Mouse (Mus musculus): ENCODE data around the gene Gfpt2.

The Gfpt2 gene

DNA sequence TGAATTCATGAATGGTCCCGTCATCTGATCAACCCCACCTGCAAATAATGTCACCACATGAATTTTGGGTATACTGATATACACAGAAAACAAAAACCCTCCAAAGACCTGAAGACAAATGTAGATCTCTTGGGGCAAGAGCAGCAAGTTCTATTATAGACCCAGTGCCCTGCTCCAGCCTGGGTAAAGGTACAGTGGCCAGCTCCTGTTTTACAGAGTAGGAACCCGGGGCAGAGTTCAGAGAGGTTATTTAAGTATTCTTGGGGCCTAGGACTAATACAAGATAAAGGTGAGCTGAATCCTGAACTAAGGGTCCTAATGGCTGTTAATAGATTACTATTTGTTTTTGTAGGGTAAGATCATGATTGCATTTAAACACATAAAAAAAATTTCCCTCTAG is 27.6 kb downstream of the Gfpt2 start:
- Histone ChIP-seq H3K36me3 (ENCODE audit: insufficient read depth, low read length) (peaks cover 98% of the 10 kb centered on the region), H3K27me3 (ENCODE audit: insufficient read depth, low read length) (no peaks in the 10 kb centered on the region), H3K4me1 (replicated peaks; ENCODE audit: low read depth, low read length) (peaks cover 55% of the 10 kb centered on the region), H3K9me3 (ENCODE audit: low read length) (no peaks in the 10 kb centered on the region), H3K4me3 (replicated peaks; ENCODE audit: low read length) (no peak overlapping the region)
- TF ChIP-seq CTCF (conservative IDR thresholded peaks at IDR 0.05; ENCODE audit: low read length) = no peak
- TF ChIP-seq POU5F1 (IDR thresholded peaks at IDR 0.05; ENCODE audit: borderline replicate concordance, low read length) = no peak
- no peak for TF ChIP-seq NANOG (IDR thresholded peaks at IDR 0.05; ENCODE audit: borderline replicate concordance, low read length)

DNA sequence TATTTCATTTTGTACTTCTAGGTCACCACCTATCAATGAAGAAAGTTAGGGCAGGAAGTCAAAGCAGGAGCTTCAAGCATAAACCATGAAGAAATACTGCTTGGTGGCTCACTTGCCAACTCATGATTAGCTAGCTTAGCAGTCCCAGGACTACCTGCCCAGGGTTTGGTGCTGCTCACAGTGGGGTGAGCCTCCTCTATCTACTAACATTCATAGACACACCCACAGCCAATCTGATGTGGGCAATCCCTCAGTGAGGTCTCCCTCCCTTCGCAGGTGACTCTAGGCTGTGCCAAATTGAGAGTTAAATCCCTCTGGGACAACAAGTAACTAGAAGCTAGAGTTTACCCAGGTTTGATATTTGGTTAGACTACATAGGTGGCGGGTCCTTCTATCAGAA is 28.4 kb downstream of the Gfpt2 start:
- peaks cover 53% of the 10 kb centered on the region for H3K4me1 ChIP-seq (replicated peaks; ENCODE audit: low read depth, low read length)
- no peak overlapping the region for H3K4me3 ChIP-seq (replicated peaks; ENCODE audit: low read length)
- H3K36me3 ChIP-seq (ENCODE audit: insufficient read depth, low read length) = peaks cover 98% of the 10 kb centered on the region
- no peaks in the 10 kb centered on the region for H3K9me3 ChIP-seq (ENCODE audit: low read length)
- no peak for TF ChIP-seq NANOG (IDR thresholded peaks at IDR 0.05; ENCODE audit: borderline replicate concordance, low read length)
- no peak for TF ChIP-seq CTCF (conservative IDR thresholded peaks at IDR 0.05; ENCODE audit: low read length)
- TF ChIP-seq POU5F1 (IDR thresholded peaks at IDR 0.05; ENCODE audit: borderline replicate concordance, low read length) = no peak
- no peaks in the 10 kb centered on the region for H3K27me3 ChIP-seq (ENCODE audit: insufficient read depth, low read length)

DNA sequence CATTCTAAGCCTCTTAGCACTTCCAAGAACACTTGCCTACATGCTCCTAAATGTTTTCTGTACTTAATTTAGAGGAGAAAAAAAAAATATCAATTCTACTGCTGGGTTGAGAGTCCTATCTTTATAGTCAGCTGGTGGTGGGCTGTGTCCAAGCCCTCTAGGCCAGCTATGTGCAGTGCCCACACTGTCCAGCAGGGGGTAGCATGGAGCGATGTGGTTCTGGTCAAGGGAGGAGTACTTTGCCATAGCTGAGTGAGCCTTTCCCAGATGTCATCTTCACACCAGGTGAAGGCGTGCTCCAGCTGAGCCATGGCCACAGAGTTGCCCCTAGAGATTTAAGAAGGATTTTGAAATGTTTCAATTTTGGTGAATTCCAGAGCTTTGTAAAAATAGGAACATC is 30.9 kb downstream of the Gfpt2 start:
- peak; percentile 98 for TF ChIP-seq CTCF (conservative IDR thresholded peaks at IDR 0.05; ENCODE audit: low read length)
- TF ChIP-seq POU5F1 (IDR thresholded peaks at IDR 0.05; ENCODE audit: borderline replicate concordance, low read length) = no peak
- Histone ChIP-seq H3K4me3 (replicated peaks; ENCODE audit: low read length) (no peak overlapping the region), H3K4me1 (replicated peaks; ENCODE audit: low read depth, low read length) (peaks cover 28% of the 10 kb centered on the region), H3K27me3 (ENCODE audit: insufficient read depth, low read length) (no peaks in the 10 kb centered on the region), H3K9me3 (ENCODE audit: low read length) (no peaks in the 10 kb centered on the region), H3K36me3 (ENCODE audit: insufficient read depth, low read length) (peaks cover 98% of the 10 kb centered on the region)

DNA sequence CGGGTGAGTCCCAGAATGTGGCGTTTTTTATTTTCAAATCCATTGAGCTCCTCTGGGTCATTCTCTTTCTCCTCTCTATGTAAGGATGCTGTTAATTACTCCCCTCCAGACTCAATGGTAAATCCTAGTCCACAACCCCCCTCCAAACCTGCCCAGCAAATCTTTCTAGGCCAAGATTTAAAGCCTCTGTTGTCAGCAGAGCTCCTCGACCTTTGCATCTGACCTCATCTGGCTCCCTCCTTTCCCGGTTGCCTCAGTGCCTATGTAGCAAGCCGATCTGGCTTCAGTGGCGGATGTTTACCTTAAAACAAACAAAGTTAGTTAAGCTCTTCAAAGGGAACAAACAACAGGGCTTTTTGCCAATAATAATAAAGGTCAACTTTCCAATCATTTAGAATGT is 33.3 kb downstream of the Gfpt2 start:
- peaks cover 7% of the 10 kb centered on the region for H3K4me1 ChIP-seq (replicated peaks; ENCODE audit: low read depth, low read length)
- H3K27me3 ChIP-seq (ENCODE audit: insufficient read depth, low read length) = no peaks in the 10 kb centered on the region
- peaks cover 100% of the 10 kb centered on the region for H3K36me3 ChIP-seq (ENCODE audit: insufficient read depth, low read length)
- TF ChIP-seq POU5F1 (IDR thresholded peaks at IDR 0.05; ENCODE audit: borderline replicate concordance, low read length) (no peak), CTCF (conservative IDR thresholded peaks at IDR 0.05; ENCODE audit: low read length) (no peak), NANOG (IDR thresholded peaks at IDR 0.05; ENCODE audit: borderline replicate concordance, low read length) (no peak)
- H3K4me3 ChIP-seq (replicated peaks; ENCODE audit: low read length) = no peak overlapping the region
- no peaks in the 10 kb centered on the region for H3K9me3 ChIP-seq (ENCODE audit: low read length)

DNA sequence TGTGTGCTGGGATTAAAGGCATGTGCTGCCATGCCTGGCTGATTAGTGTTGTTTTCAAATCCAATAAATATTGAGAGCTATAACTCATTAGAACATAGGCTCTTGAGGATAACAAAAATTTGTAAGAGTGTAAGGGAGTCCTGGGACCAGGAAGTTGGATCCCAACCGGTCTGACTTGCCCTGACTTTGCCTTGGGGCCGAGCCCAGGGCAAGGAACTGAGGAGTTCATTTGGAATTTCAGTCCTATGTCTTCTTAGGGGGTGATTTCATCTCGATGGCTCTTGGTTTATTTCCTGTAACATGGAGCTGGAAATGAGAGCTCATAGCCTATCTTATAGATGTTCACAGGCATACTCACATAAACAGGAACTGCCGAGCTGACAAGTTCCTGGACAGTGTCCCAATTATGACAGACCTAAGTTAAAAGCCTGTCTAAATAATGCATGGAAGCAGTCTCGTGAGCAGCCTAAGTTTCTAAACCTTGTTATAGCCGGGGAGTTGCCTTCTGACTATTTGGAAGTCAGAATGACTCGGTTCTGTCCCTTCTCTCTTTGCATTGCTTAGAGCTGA is 35.3 kb downstream of the Gfpt2 start:
- H3K4me3 ChIP-seq (replicated peaks; ENCODE audit: low read length) = no peak overlapping the region
- TF ChIP-seq POU5F1 (IDR thresholded peaks at IDR 0.05; ENCODE audit: borderline replicate concordance, low read length) (no peak), CTCF (conservative IDR thresholded peaks at IDR 0.05; ENCODE audit: low read length) (no peak), NANOG (IDR thresholded peaks at IDR 0.05; ENCODE audit: borderline replicate concordance, low read length) (no peak)
- peaks cover 100% of the 10 kb centered on the region for H3K36me3 ChIP-seq (ENCODE audit: insufficient read depth, low read length)
- no peaks in the 10 kb centered on the region for H3K27me3 ChIP-seq (ENCODE audit: insufficient read depth, low read length)
- H3K4me1 ChIP-seq (replicated peaks; ENCODE audit: low read depth, low read length) = 0 out of 2 replicates have a peak, but pooled peaks cover 4% of the 10 kb centered on the region
- no peaks in the 10 kb centered on the region for H3K9me3 ChIP-seq (ENCODE audit: low read length)

DNA sequence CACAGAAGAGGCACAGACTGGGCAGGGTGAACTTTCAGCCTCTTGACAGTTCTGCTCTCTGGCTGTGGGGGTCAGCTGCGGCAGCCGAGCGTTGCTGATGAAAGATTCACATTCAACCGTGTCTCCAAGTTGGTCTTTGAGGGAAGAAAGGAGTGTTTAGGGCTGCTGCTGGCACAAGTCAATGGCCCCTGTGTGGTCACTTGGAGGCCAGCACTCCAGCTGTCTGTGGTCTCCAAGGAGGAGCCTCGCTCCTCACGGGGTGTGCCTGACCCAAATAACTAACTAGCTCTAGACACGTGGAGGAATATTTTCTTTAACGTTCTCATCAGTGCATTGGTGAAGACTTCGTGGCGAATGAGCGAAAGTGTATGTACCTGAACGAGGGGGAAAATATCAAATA is 38.0 kb downstream of the Gfpt2 start:
- Histone ChIP-seq H3K4me1 (replicated peaks; ENCODE audit: low read depth, low read length) (no peaks in the 10 kb centered on the region), H3K4me3 (replicated peaks; ENCODE audit: low read length) (no peak overlapping the region), H3K36me3 (ENCODE audit: insufficient read depth, low read length) (peaks cover 100% of the 10 kb centered on the region), H3K9me3 (ENCODE audit: low read length) (no peaks in the 10 kb centered on the region), H3K27me3 (ENCODE audit: insufficient read depth, low read length) (no peaks in the 10 kb centered on the region)
- no peak for TF ChIP-seq NANOG (IDR thresholded peaks at IDR 0.05; ENCODE audit: borderline replicate concordance, low read length)

DNA sequence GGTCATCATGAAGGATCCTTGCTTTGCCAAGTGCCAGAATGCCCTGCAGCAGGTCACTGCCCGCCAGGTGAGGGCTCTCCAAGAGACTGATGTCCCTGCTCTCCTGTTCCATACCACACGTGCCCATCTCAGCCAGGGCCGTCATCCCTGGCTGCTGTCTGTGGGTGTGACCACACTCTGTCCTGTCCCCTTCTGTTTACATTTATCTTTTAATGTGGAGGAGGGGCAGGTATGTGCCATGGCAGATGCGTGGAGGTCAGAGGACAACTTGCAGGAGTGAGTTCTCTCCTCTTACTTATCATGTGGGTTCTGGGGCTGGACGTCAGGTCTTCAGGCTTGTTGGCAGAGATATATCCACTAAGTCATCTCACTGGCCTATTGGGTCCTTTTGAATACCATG is 39.0 kb downstream of the Gfpt2 start:
- H3K4me3 ChIP-seq (replicated peaks; ENCODE audit: low read length) = no peak overlapping the region
- H3K27me3 ChIP-seq (ENCODE audit: insufficient read depth, low read length) = no peaks in the 10 kb centered on the region
- H3K9me3 ChIP-seq (ENCODE audit: low read length) = no peaks in the 10 kb centered on the region
- no peaks in the 10 kb centered on the region for H3K4me1 ChIP-seq (replicated peaks; ENCODE audit: low read depth, low read length)
- TF ChIP-seq CTCF (conservative IDR thresholded peaks at IDR 0.05; ENCODE audit: low read length) (no peak), POU5F1 (IDR thresholded peaks at IDR 0.05; ENCODE audit: borderline replicate concordance, low read length) (no peak)
- peaks cover 100% of the 10 kb centered on the region for H3K36me3 ChIP-seq (ENCODE audit: insufficient read depth, low read length)

DNA sequence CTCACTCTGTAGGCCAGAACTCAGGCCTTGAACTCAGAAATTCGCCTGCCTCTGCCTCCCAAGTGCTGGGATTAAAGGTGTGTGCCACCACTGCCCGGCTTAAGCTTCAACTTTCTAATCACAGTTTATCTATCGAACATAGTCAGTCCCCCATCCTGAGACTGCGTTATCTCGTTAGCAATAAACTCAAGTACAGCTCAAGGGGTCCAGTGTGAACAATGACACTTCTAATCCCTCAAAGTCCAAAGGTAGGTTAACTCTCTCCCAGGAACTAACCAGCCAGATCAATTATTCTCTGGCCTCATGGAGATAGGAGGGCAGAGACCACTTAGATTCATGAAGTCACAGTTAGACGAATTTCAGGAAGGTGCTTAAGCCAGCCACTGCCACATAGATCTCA is 40.3 kb downstream of the Gfpt2 start:
- H3K9me3 ChIP-seq (ENCODE audit: low read length) = no peaks in the 10 kb centered on the region
- H3K4me1 ChIP-seq (replicated peaks; ENCODE audit: low read depth, low read length) = no peaks in the 10 kb centered on the region
- H3K27me3 ChIP-seq (ENCODE audit: insufficient read depth, low read length) = no peaks in the 10 kb centered on the region
- peaks cover 99% of the 10 kb centered on the region for H3K36me3 ChIP-seq (ENCODE audit: insufficient read depth, low read length)
- TF ChIP-seq CTCF (conservative IDR thresholded peaks at IDR 0.05; ENCODE audit: low read length) (no peak), NANOG (IDR thresholded peaks at IDR 0.05; ENCODE audit: borderline replicate concordance, low read length) (no peak), POU5F1 (IDR thresholded peaks at IDR 0.05; ENCODE audit: borderline replicate concordance, low read length) (no peak)
- no peak overlapping the region for H3K4me3 ChIP-seq (replicated peaks; ENCODE audit: low read length)

DNA sequence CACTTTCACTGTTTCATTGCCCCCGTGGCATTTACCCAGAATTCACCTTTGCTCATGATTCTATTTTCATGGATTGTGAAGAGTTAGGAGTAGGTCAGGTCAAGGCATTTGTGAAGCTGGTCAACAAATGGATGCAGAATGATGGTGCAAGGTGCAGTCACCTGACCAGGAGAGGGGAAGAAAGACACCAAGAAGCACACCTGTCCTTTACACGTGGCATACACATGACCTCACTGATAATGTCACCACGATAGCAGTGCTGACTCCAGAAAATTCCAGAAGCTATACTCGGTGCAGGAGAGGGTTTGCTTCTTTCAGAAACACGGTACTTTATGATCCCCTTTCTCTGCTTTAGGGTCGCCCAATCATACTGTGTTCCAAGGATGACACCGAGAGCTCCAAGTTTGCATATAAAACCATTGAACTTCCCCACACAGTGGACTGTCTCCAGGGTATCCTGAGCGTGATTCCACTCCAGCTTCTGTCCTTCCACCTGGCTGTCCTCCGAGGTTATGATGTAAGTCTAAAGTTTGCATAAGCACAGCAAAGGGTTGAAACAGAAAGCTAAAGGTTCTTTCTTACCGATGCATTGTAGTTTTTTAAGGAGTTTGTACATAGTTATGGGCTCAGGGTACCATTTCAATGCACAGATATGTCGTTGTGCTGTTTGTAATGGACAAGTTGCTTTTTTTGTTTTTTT is 41.4 kb downstream of the Gfpt2 start:
- no peaks in the 10 kb centered on the region for H3K27me3 ChIP-seq (ENCODE audit: insufficient read depth, low read length)
- no peak overlapping the region for H3K4me3 ChIP-seq (replicated peaks; ENCODE audit: low read length)
- H3K9me3 ChIP-seq (ENCODE audit: low read length) = no peaks in the 10 kb centered on the region
- peaks cover 98% of the 10 kb centered on the region for H3K36me3 ChIP-seq (ENCODE audit: insufficient read depth, low read length)
- H3K4me1 ChIP-seq (replicated peaks; ENCODE audit: low read depth, low read length) = no peaks in the 10 kb centered on the region
- TF ChIP-seq CTCF (conservative IDR thresholded peaks at IDR 0.05; ENCODE audit: low read length) (no peak), POU5F1 (IDR thresholded peaks at IDR 0.05; ENCODE audit: borderline replicate concordance, low read length) (no peak)
